Mouse (Mus musculus): Measurements from ENCODE around the gene Dpysl5.

Dpysl5 gene

DNA sequence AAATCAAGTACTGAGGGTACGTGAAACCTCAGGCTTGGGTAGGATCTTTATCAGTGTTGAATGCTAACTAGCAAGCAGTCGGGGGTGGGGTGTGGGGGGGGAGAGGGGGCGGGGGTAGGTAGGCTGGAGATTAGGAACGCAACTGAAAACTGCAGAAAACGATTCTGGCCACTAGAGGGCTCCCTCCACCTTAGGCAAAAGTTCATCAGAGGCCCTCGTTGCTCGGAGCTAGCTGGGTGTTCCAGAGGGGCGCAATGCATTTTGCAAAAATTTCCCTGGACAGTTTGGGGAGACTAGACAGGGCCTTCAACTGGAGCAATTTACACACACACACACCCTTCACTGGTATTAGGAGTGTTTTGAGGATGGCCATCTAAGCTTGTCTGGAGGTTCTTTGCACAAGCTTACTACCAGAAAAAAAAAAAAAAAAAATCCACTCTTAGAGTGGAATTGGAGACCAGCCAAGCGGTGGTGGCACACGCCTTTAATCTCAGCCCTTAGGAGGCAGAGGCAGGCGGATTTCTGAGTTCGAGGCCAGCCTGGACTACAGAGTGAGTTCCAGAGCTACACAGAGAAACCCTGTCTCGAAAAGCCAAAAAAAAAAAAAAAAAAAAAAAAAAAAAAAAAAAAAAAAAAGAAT lies 1.5 kb upstream of the Dpysl5 start:
- DNase-seq (ENCODE audit: low spot score in 2 of 2), result peak; percentile 46 to 66

DNA sequence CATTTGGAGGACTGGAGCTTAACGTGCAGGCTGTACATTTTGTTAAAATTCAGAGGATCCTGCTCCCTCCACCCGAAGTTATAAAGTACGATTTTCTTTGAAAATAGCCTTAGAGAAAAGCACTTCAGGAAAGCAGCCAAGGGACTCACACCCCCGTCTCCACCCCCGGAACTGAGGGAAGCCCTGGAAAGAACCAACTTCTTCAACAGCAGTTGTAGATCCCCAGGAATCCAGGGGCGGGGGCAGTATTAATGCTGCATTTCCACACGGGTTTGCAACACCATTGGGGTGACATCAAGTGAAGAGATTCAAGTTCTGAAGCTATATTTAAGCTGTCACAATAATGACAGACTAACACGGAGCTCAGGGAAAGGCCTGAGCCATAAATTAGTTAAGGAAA lies 878 bp upstream of the Dpysl5 start:
- DNase-seq (ENCODE audit: low spot score in 2 of 2), result peak; percentile 56 to 70

DNA sequence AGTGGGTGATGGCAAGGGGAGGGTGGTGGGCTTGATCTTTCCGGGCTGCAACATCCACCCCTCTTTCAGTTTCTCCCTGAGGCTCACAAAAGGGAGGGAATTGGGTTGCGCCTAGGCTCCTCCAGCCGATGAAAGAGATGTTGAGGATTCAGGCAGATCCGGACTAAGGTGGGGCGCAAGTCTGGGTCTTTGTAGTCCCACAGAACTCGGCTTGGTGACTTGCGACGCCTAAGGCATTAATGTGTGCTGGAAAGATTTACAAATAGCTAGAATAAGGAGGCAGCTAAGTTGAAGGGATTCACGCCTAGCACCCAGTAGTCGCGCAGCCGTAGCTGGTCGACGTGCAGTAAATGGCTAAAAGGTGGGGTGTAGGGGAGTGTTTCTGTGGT lies 632 bp downstream of the Dpysl5 start:
- no peak for DNase-seq (ENCODE audit: low spot score in 2 of 2)

DNA sequence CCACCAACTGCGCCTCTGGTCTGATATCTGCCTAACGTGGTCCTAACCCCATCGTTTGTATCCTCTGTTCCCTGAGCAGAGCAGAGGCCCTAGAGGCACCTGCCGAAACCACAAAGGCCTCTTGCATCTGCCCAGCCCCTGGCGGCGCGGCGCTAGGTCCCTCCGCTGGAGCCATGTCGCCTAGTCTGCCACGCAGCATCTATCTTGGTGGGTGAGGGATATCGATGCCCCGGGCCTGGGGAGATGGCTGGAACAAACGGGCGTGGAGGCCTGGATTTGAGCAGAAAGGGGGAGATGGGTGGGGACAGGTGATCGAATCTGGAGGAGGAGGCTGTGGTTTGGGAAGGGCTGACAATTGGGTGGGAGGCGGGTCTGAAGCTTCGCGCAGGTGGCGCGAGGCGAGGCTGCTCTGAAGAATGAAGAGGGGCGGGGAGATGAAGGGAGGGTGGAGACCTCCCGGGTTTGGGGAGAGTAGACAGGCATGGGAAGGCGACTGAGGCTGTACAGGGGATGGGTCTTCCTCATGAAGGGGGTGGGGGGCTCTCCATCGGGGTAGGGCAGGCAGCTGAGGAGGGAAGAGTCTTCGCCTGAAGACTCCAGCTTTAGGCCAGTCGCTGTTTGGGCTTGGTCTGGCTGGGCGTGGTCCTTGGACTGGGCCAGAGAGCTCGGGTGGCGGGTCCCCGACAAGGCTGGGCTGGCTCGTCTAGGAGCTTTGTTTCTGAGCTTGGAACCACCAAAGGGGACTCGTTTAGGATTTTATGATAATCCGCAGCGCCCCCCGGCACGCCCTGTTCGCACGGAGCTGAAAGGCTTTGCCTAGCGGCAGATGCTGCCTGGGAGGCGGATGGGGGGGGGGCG lies 1.3 kb downstream of the Dpysl5 start:
- no peak for DNase-seq (ENCODE audit: low spot score in 2 of 2)

DNA sequence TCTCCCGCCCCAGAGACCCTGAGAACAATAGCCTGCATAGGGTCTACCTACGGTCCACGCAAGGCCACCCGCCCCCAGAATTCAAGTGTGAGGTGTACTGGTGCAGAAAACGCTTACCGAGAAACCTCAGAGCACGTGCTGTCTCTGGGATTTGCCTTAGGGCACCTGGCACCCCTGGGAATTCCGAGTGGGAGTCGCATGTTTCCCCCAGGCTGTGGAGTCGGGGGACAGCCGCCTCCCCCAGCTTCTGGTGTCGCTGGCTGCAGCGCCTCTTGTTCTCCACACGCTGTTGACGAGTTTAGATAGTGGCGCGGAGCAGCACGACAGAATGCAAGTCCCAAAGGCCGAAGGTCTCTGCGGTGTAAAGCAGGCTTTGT lies 1.9 kb downstream of the Dpysl5 start:
- DNase-seq (ENCODE audit: low spot score in 2 of 2), result no peak

DNA sequence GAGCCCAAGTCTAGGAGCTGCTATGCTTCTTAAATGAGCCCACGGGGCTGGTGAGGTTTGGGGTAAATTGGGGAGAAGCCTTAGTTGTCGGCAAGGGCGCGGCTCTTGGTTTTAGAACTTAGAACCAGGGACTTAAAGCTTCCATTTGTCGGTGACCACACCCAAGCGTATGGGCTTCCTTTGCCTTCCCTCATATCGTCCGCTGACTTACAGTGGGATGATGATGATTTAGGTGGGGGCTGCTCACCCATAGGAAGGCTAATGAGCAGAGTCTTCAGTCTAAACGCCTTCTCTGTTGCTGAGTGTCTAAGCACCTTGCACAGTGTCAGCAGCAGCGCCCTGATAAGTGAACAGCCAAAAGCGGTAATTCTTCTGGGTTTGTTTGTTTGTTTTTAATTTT lies 2.3 kb downstream of the Dpysl5 start:
- no peak for DNase-seq (ENCODE audit: low spot score in 2 of 2)

DNA sequence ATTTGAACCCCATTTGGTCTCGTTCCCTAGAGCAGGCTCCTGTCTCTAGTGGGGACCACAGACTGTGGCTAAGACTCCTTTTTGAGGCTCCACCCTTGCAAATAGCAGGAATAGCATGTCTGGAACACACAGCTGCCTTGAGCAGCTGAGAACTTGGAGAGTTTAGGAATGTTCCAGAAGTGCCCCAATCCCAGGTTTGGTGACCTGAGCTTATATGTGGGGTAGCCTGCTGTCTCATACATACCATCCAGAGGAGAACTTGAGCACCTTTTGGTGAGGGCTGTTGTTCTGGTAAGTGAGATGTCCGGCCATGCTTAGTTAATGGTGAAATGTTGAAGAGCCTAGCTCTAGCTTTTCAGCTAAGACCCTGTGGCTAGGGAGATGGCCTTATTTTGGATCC lies 4.9 kb downstream of the Dpysl5 start:
- no peak for DNase-seq (ENCODE audit: low spot score in 2 of 2)

DNA sequence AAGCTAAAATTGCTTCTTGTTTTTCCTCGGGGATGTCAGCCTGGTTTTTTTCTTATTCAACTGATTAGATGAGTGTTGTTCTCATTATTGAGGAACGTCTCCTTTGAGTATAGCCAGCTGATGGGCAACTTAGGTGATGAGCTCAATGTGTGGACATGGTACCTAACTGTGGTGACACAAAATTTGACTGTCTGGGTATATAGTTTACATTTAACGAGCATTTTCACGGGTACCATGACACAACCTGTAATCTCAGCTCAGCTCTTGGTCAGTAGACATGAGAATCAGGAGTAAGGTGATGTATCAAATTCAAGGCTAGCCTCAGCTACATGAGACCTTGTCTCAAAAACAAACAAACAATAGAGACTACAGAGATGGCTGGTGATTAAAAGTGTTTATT lies 6.1 kb downstream of the Dpysl5 start:
- DNase-seq (ENCODE audit: low spot score in 2 of 2), result no peak

DNA sequence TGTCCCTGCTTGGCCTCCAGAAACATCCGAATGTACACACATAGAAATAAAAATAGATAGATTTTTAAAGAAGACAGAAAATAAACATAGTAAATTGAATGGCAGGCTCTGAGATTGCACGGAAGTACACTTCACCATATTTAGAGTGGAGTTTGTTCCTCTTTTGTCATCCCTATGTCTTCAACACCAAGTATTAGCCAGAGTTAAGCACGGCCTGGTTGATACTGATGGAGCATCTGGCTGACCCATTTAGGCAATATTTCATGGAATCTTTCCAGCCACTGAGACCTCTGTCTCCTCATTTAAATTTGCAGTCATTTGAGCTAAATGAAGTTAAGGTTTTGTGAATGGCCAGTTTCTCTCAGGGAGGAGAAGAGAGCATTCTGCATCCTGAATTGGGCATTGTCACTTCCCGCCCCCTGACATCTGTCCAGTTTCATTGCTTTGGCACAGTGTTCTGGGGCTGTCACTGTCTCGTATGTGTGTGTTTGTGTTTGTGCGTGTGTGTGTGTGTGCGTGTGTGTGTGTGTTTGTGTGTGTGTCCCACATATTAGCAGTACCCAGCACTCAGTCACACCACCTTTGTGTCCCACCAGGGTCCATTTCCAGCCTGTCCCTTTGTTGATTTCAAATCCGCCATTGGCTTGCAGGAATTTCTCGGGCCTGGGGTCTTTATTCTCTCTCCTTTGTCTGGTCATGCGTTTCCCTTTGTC lies 6.8 kb downstream of the Dpysl5 start:
- peak in 1 of 2 experiments; percentile 14 for DNase-seq (ENCODE audit: low spot score in 2 of 2)

DNA sequence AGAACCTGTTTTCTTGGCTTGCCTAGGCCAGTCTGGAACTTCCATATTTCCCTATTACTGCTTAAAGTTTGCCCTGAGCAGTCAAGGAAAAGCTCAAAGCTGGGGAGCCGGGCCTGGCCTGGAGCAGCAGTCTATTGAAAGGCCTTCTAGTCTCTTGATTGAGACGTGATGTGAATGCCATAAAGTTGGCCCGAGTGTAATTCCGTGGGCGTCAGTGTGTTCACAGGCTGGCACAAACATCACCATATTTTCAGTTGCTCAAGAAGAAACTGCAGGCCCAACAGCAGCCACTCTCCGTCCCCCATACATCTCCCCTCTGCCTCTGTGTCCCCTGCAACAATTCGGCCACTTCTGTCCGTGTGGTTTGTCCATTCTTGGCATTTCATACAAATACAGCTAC lies 10.6 kb downstream of the Dpysl5 start:
- DNase-seq (ENCODE audit: low spot score in 2 of 2), result no peak

DNA sequence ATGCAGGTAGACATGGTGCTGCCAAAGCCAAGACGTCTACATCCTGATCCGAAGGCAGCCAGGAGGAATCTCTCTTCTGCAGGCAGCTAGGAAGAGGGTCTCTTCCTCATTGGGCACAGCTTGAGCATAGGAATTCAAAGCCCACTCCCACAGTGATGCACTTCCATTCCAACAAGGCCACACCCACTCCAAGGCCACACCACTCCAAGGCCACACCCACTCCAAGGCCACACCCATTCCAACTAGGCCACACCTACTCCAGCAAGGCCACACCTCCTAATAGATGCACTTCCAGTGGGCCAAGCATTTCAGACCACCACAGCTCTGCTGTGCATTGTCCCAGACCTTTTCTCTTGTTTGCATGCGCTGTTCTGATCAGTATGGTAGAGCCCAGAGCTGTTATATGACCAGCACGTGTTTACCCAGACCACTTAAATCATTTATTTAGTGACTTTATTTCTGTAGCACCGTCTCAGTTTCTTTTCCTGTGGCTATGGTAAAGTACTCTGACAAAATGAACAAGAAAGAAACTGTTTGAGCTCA lies 14.9 kb downstream of the Dpysl5 start:
- DNase-seq (ENCODE audit: low spot score in 2 of 2), result no peak

DNA sequence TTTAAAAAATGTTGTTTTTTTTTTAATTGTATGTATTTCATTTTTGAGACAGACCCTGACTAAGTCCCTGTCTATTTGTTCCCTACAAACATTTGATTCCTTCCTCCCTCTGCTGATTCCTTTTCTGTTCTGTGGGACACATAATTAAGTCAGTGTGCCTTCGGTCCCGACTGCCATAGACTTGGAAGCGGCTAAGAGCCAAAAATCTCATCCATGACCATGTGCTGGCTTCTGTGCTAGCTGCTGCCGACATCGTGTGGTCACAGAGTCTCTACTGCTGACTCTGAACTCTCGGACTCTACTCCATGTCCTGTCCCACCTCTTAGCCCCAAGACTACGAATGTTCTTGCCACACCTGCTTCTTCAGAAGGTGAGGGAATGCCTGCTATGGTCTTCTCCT lies 21.1 kb downstream of the Dpysl5 start:
- DNase-seq (ENCODE audit: low spot score in 2 of 2), result no peak

DNA sequence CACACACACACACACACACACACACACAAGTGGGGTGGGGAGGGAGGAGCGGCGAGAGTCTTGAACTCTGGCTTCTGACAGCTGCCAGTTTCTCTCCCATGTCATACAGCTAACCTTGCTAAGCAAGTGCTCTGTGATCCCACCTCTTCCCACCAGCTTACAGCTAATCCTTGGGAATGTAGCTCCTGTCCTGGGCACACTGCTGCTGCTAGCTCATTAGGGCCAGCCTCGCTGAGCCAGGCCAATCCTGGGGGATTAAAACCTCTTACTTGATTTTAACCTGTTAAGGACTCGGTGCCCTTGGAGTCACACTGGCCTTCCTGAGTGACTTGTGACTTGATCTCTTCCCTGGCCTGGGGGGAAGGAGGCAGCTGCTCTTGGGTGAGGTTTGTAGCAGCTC lies 23.3 kb downstream of the Dpysl5 start:
- no peak for DNase-seq (ENCODE audit: low spot score in 2 of 2)

DNA sequence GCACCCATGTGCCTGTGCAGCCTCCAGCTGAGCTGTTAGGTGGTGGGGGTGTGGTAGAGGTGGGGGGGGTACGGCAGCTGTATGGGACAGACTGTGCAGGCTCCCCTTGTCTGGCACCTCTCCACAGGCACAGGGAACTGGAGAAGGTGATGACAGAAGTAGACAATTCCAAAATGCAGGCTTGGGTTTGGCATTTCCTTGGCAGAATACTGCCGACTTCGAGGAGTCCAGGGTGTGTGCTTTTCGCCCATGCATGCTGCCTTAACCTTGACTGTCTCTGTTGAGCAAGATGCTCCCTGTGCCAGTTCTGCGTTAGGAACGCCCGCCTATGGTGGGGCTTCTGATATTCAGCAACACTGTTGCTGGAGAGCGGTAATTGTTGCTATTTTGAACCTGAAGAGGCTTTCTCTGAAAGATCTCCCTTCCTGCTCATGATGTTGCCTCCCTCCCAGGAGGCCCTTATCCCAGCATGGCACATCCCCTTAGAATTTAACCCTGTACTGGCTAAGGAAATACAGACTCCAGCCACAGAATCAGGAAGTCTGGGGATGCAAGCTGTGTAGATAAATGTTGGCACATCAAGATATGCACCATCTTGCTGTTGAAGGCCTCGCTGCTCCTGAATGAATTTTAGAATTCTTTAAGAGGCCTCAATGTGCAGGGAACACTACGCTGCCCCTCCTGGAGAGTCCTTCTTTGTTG lies 26.9 kb downstream of the Dpysl5 start:
- peak; percentile 11 to 21 for DNase-seq (ENCODE audit: low spot score in 2 of 2)

DNA sequence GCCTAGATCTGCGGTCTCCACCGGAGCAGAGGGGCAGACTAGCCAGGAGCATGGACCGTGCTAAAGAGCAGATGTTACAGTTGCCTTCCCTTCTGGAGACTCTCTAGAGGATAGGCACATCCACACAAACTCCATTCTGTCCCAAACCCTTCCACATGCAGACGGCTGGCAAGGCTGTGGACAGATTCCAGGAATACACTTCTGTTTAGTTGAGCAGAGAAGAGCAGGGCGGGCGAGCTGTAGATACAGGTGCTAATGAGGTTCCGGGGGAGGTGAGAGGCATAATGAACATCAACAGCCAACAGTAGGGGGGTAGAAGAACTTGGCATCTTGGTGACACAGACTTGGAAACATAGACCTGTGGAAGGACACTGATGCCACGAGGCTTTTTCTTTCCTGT lies 28.2 kb downstream of the Dpysl5 start:
- DNase-seq (ENCODE audit: low spot score in 2 of 2), result peak; percentile 16 to 23

DNA sequence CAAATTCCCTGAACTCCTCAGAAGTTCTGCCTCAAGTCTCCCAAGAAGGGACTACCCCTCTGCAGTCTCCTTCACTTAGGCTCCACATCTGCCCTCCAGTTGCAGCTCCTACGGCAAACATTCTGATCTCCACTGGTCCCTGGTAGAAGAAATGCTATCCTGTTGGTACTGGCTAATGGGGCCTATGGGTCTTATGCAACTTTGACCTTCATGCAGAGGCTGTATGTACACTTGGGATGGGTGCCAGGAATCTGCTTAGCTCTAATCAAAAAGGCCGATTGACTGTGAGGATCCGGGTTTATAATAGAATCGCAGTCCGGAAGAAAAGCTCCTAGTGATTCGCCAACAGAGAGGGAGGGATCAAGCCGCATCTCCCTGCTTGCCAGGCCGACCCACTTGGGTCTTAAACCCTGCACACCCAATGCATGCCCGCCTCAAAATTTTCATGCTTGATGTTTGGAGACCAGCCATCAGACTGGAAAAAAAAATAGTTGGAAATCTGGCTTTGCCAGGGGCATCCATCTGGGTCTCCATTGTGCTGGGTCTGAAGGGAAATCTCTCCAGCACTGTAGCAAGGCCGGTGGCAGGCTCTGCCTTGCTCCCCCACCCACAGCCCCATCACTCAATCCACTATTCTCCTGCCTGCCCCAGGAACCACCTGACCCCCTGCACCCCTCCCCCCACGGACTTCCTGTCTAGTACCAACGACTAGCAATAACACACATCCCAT lies 38.4 kb downstream of the Dpysl5 start:
- DNase-seq (ENCODE audit: low spot score in 2 of 2), result no peak

DNA sequence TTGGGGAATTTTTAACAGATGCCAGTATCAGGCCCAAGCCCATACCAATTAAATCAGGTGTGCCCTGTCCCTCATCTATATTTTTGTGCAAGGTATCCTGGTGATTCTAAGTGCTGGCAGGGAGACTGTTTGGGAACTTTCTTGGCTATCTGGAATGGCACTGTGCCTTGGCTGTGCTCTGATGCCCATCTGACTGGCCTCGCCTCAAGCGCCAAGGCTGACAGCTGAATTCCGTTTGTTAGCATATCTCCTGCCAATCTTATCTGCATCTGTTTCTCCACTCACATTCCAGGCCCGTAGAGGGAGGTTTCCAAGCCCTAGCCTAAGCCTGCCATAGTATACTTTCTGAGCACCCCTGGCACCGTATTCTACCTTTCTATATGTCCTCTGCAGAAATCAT lies 39.7 kb downstream of the Dpysl5 start:
- DNase-seq (ENCODE audit: low spot score in 2 of 2), result no peak

DNA sequence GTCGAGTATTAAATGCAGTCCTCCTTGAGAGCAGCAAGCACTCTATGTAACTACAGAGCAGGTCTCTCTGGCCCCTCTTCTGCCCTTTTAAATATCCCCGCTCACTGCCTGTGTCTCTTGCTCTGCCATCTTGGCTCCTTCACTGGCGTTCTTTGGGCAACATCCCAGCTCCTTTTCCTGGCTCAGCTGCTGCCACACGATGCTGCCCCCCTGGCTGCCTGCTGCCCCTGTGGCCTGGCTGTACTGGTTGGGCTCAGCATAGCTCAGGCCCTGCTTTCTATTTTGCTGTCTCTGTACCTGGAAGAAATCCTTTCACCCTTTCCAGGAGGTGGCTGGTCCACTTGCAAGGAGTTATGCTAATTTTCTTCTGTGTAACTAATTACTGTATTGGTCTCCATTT lies 41.8 kb downstream of the Dpysl5 start:
- DNase-seq (ENCODE audit: low spot score in 2 of 2), result no peak

DNA sequence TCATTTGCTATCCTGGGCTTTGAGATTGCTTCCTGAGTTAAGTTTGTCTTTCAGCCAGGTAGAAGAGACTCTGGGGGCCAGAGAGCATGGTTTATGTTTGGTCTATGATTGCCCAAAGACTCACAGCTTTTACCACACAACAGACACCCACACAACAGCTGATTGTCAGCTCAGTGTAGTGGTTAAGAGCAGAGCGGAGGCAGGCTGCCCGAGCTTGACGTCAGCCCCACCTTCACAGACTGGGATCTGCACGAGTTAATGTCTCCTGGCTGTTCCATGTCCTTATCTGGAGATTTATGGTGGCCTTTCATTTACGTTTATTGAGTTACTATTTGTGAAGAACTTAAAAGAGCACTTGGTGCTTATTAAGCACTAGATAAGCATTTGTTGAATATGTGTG lies 43.9 kb downstream of the Dpysl5 start:
- DNase-seq (ENCODE audit: low spot score in 2 of 2), result peak; percentile 40 to 44

DNA sequence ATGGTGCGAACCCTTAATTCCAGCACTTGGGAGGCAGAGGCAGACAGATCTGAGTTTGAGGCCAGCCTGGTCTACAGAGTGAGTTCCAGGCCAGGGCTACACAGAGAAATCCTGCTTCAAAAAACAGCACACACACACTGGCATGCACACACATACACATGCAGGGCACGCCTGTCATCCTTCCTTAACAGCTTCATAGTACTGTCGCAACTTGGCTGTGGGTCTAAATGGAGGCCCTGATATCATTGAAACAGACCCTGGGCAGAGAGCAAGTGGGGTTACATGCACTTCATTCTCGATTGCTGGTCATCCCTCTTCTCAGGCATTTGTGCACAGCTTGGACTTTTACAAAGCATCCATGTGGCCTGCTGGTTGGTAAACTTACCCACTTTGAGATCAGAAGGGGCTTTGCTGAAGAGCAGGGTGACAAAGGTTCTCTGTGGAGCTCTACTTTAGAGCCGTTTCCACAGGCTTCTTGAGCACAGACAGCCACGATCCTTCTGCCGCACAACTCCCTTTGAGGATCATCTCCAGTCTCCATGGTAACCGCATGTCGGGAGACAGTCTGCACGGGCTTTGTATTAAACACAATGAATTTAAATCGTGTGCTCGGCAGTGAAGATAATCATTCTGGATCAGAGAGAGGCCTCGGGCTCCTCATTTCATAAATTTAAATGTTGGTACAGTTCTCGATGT lies 51.6 kb downstream of the Dpysl5 start:
- peak in 1 of 2 experiments; percentile 50 for DNase-seq (ENCODE audit: low spot score in 2 of 2)

DNA sequence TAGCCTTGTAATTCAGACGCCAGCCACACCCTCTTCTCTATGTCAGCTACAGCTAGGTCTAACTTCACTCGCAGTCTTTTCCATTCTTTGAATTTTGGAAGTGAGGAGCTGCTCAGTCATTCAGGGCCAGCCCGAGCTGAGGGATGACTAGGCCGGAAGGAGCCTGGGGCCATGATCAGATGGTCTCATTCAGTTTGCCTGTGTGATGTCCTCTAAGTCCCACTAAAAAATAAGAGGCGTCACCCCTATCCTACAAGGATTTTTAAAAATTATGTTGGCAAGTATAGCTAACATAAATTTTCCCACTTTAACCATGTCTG lies 52.1 kb downstream of the Dpysl5 start:
- DNase-seq (ENCODE audit: low spot score in 2 of 2), result no peak
